Mouse (Mus musculus) MN1 (cell line): ENCODE results near the gene Cdc16.
A peak's percentile ranks its signal among the peaks of the same experiment; 100 is the strongest.
"Not testable (repeated sequence)": the region's sequence is repeated elsewhere in the genome, so short reads cannot be mapped to it uniquely, and the experiment has no call there.

Experiments
- DNase-seq: peaks from one replicate; pipeline ENCODE4 v3.0.0-alpha.2; 2016; ENCODE audit warnings: low spot score

Gene Cdc16

GRCm38 (mm10) chr8:13756982-13757804 lies at the start of gene Cdc16:
Cdc16 (plus strand) TSS chr8:13757676.
- peak; percentile 97 for DNase-seq

- peak; percentile 55 for DNase-seq
Observed at GRCm38 (mm10) chr8:13708514-13708913, 49.0 kb upstream of the Cdc16 start.

DNA sequence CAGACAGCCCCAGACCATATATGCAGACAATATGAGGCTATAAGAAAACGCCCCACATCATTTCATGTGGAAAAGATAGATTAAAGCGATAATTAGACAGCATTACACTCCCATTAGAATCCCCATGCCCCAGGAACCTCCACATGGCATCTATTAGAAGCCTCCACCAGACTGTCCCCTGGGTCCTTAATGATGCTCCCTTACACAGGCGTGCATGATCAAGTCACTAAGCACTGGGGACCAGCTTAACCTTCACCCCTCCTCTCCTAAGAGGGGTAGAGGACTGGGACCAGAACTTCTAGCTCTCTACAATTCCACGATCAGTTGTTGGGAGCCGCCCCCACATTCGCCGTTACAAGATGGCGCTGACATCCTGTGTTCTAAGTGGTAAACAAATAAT lies 38.5 kb upstream of the Cdc16 start:
- peak; percentile 87 for DNase-seq

DNA sequence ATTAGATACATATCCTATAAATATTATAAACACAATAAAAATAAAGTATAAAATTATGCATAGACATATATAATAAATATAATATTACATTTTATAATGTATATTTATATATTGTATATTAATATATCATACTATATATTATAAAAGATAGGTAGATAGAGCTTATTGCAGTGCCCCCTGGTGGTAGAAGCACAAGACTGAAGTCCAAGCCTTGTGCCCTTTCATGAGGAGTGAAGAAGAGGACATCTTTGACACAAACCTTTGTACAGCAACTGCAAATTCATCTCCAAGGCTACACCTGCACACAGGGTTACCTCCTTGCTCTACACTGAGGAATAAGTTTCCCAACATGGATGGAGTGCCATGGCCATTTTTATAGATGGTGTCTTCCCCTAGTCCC lies 31.8 kb upstream of the Cdc16 start:
- peak; percentile 83 for DNase-seq

- peak; percentile 78 for DNase-seq
Observed at GRCm38 (mm10) chr8:13727469-13728094, 29.9 kb upstream of the Cdc16 start.

- peak; percentile 44 for DNase-seq
Observed at GRCm38 (mm10) chr8:13740323-13740770, 17.1 kb upstream of the Cdc16 start.

DNA sequence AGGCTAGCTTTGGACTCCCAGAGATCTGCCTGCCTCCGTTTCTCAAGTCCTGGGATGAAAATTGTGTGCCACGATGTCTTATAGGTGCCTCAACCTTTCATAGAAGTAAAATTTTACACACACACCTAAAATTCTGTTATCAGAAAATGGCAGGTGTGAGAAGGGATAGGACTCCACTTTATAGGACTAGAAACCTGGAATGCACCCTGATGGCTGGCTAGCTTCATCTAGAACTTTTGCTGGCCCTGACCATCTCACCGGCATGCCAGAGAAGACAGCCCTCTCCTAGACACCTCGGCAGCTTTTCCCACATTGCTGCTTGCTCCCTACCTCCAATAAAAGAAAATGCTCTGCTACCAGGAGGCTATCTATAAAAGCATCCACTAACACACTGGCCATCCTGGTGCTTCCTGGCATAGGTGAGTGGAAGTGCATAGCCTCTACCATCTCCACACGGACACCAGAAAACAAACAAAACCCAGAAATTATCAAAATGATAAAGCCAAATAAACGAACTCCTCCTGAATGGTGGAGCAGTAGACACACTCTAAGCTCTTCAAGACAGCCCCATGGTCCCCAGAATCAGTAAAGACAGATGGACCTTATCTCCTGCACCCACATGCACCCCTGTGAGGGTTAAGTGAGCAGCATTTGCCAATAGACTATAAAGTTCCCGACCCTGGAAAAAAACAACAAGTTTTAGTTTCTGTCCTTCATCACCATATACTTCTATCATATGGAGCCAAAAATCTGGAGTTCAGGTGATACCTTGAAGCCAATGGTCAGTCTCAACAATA lies 16.5 kb upstream of the Cdc16 start:
- no peak for DNase-seq

- DNase-seq = not testable (repeated sequence)
Observed at GRCm38 (mm10) chr8:13746212-13746611, 11.3 kb upstream of the Cdc16 start.

- peak; percentile 70 for DNase-seq
Observed at GRCm38 (mm10) chr8:13747626-13748025, 9.8 kb upstream of the Cdc16 start.

DNA sequence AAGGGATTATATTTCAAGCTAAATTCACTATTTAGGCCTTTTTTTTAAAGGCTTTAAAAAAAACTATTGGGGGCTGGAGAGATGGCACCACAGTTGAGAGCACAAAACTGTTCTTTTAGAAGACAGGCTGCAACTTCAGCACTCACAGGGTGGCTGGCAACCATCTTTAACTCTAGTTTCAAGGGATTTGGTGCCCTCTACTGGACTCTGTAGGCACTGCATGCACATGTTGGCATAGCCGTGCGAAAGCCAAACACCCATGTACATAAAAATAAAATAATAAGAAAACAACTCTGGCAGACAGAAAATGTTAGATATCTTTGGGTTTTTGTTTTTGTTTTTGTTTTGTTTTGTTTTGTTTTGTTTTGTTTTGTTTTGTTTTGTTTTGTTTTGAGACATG lies 3.8 kb upstream of the Cdc16 start:
- DNase-seq = peak; percentile 87

DNA sequence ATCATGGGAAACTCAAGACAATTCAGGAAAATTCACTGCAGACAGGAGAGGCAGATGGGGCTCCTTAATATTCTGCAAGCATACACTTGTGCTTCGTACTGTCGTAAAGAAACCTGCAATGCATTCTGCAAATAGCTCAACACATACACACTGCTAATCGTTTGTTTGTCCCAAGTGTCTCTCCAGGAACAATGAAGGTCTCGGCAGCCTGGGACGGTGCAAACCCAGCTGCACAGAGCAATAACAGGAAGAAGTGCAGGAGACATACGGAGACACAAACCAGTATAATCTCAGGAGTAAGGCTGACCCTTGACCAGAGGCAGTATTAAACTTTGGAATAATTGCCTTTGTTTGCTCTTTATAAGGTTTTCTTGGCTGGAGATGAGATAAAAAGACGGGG lies 996 bp upstream of the Cdc16 start:
- no peak for DNase-seq

DNA sequence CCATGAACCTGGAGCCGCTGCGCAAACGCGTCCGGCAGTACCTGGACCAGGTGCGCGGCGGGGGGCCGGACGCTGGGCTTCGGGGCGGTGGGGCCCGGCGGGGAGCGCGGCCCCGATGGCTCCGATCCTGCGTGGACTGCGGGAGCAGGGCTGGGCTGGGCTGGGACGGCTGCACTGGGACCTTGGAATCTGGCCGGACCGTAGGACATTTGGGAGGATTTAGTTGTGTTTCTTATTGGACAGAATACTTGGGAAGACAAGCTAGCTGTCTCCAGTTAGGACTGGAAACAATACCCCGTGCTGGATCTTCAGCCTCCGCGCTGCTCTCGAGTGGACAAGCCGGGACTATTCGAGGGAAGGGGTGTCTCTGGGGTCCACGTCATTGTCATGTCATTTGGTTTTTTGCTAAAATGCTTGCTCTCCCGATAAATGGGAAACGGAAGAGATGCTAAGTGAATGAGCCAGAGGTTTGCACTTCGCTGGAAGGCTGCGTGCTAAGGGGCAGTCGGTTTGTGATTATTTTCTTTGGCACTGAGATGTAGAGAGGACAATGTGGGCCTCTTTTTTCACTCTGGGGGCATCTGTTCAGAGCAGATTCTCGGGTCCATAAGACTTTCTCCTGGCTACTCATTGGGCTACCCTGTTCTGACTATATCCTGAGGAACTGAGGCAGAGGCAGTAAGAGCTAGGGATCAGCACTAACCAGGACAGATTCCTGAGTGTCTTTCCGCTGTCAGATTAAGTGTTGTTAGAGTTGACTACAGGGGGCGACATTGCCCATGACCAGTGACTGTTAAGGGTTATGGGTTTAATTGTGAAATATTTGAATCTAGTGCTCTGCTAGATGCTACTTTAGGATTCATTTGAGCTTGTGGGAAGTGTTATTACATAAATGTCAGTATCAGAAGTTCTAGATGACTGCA lies 590 bp downstream of the Cdc16 start:
- DNase-seq = peak; percentile 82

GRCm38 (mm10) chr8:13769206-13769605 lies 11.7 kb downstream of the Cdc16 start:
- no peak for DNase-seq

DNA sequence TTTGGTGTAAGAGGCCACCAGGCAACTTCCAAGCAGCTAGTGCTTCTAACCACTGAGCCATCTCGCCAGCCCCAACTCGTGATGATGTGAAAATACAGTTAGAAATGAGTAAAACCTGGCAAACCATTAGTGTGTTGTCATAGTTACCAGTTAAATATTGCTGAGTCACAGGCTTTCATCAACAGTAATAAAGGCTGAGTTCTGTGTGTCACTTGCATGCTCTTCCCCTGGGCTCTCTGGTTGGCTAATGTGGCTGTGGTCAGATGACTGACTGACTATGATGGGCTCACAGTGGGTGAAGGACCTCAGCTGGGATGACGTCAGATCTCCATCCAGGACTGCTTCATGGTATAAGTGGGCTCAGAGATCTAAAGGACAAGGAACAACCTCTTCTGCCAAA lies 23.1 kb downstream of the Cdc16 start:
- DNase-seq = peak; percentile 40

DNA sequence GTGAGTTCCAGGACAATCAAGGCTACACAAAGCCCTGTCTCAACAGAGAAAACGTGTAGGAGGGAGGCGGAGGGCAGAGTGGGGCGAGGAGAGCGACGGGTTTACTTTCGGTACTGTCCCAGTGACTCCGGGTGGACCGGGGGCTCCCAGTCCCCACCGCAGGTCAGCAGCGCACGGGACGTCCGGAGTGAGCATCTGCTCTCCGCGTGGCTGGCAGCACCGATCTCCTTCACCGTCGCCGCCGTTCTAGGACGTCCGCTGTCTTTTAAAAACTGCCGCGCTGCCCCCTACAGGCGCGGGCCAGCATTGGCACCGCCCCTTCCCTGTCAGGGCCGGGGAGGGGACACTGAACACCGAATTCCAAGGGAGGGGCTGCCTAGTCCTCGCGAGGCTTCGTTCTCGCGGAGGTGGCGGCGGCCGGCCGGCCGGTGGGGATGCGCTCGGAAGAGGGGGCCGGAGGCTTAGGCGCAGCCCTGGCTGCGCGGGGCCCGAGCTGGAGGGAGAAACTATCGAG lies 27.8 kb downstream of the Cdc16 start, which contains the start of gene Upf3a:
Gene Upf3a (plus strand): TSS at position 366 of the 514 bp plus-strand sequence.
- peak; percentile 97 for DNase-seq

DNA sequence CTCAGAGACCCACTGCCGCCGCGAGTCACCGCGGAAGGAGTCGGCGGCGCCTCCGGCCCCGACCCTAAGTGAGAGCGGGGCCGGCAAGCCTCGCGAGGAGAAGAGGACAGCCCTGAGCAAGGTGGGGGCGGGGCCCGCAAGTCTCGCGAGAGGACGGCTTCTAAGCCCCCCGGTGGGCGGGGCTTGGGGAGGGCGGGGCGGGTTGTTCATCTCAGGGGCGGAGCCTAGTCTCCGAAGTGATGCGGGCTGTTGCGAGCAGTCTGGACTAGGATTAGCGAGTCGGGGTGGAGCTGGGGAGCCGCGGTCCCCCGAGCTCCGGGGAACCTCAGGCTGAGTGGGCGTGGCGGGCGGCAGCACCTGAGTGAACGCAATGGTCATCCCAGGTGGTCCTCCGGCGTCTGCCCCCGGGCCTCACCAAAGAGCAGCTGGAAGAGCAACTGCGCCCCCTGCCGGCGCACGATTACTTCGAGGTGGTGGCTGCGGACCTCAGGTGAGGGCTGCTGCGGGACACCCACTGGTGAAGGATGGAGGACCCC lies 28.4 kb downstream of the Cdc16 start:
- peak; percentile 99 for DNase-seq

DNA sequence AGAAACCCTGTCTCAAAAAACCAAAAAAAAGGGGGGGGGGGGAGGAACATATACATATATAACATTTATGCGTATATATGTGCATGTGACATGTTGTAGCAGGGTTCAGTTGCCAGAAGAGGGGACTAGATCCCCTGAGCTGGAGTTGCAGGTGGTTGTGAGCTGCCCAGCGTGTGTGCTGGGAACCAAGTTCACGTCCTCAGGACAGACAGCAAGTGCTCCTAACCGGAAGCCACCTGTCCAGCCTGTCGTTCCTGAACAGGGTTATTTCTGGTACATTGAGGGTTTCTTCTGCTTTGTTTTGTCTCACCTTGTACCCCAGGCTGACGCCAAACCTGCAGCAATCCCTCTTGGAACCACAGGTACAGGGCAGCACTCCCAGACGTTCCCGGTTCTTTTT lies 32.1 kb downstream of the Cdc16 start:
- DNase-seq = no peak

DNA sequence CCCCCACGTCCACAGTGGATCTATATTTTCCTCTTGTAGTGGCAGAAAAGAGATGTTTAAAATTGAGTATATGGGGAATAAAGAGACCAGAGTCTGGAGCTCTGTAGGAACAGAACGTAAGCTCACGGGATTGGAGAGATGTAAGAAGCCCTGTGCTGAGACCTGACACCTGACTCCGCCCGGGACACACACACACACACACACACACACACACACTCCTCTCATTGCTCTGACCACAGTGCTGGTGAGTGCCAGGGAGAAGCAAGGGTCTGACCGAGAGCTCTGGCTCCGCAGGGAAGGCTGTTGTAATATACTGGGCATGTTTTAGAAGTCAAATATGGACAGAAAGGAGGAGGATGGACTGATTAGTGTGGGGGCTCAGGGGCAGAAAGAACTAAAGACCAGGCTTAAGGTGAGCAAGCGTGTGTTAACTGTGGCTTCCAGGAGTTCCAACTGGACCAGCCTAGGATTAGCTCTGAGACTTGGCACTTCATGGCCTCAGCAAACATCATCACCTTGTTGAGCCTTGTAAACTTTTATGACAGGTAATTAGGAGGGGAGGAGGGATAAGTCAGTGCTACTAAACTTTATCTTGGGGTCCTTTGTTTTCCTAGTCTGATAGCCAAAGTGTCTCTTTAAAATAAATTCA lies 35.7 kb downstream of the Cdc16 start:
- DNase-seq = no peak

DNA sequence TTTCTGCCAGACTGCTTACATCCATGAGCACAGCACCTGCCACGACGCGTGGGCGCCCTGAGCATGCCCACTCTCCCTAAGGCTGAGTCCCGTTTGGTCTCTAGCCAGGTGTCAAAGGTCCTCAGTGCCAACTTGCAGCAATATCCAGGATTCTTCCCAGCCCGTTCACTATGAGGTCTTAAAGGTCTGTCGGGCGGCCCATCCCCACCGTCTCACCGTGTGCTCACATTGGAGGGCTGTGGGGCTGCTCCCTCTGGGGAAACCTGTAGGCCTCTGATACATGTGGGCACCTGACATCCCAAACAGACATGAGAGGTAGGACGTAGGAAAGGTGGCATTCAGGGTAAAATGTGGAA lies 36.2 kb downstream of the Cdc16 start:
- DNase-seq = no peak

DNA sequence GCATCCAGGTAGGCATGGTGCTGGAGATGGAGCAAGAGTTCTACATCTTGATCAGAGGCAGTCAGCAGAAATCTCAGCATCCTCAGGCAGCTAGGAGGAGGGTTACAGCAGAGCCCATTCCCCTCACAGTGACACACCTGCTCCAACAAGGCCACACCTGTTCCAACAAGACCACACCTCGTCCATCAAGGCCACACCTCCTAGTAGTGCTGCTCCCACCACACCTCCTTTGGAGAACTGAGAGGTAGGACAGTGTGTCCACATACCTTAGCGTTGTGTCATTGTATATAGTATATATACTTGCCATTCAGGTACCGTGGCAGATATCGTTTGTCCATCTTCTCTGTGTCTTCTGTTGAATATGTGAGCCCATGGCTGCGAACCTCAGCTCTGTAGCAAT lies 40.2 kb downstream of the Cdc16 start:
- no peak for DNase-seq

- DNase-seq = no peak
Observed at GRCm38 (mm10) chr8:13799566-13799965, 42.1 kb downstream of the Cdc16 start.
